Mouse (Mus musculus) regulatory T cell (primary cell): Measurements from ENCODE around the gene Rabgap1.

Experiments
- in situ Hi-C: fragments of 300-600 bp; cut with MboI, MseI; formaldehyde crosslinking; loops from one replicate; pipeline ENCODE4 v1.15.1; 2025; ENCODE audit warnings: high pct_unique_total_duplicates

The Rabgap1 gene

DNA sequence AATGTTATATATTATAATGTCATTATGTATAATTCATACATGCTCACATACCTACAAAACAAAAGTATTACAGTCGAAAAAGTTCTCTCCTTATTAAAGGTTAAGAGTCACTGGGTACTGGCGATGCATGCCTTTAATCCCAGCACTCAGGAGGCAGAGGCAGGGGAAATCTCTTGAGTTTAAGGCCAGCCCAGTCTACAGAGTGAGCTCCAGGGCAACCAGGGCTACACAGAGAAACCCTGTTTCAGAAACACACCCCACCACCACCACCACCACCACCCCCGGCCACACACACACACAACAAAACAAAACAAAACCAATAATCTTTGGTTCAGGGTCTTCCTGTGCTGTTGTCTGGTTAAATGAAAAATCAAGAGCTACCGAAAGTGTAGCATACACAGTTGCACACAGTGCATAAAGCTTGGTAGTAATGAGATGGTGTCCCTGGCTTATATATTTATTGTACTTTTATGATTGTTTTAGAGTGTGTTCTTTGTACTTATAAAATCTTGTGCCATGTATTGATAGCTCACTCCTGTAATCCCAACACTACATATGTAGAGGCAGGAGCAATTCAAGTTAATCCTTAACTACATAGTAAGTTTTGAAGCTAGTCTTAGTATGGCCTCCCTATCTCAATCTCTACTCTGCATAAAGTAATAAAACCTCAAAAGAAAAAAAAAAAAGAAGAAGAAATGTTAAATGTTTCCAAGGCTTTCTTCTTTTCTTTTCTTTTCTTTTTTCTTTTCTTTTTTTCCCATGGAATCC lies 68.2 kb downstream of the Rabgap1 start:
- in situ Hi-C loops, result no loop called here

DNA sequence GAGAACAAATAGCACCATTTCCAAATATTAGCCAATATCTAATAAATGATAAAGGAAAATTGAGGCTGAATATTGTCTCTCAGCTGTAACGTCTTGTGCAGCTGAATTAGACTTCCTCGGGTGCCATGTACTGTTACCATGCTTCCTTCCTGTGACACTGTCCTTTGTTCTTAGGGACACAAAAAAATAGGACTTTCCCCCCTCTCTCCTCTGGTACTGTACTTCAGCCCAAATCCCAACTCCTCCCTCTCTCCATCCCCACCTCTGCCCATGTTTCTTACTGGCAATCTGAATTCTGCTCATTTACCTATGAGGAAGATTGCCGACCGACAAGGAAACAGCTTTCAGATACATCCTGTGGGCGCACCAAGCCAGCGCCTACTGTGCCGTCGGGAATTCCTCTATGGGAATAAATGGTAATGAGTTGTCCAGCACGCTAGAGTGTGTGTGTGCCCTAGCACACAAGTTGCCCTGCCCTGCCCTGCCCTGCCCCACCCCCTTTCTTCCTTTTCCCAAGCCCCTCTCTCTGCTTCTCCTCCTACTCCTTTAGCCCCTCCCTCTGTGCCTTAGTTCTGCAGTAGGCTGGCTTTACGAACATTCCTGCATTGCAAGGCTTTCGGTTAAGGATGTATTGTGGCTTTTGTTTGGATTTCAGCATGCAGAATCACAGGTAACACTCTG lies 73.1 kb downstream of the Rabgap1 start, which contains the start of gene Gpr21:
Gene Gpr21 (plus strand): TSS at position 303 of the 681 bp plus-strand sequence.
- in situ Hi-C loops, result no loop called here

DNA sequence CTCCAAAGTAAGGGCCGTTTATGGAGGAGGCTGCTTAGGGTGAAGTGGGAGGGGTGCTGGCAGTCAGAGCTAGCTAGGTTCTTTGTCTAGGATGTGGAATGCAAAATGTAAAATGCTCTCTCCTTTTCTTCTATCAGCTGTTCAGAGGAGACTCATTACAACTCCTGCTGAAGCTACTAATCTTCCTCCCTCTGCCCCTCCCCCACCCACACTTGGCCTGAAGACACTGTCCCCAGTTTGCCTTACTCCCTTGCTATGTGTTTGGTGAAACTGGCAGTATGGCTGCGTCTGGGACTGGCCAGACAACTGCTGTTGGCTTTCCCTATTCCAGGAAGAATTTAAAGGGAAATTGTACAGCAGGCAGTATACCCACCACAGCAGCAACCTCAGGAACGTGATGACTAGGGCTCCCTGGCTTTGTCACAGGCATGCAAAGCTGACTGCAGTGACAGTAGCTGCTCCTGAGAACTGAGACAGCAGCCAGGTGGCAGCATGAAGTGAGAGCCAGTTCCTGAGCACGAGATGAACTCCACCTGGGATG lies 73.9 kb downstream of the Rabgap1 start:
- in situ Hi-C loops, result no loop called here

DNA sequence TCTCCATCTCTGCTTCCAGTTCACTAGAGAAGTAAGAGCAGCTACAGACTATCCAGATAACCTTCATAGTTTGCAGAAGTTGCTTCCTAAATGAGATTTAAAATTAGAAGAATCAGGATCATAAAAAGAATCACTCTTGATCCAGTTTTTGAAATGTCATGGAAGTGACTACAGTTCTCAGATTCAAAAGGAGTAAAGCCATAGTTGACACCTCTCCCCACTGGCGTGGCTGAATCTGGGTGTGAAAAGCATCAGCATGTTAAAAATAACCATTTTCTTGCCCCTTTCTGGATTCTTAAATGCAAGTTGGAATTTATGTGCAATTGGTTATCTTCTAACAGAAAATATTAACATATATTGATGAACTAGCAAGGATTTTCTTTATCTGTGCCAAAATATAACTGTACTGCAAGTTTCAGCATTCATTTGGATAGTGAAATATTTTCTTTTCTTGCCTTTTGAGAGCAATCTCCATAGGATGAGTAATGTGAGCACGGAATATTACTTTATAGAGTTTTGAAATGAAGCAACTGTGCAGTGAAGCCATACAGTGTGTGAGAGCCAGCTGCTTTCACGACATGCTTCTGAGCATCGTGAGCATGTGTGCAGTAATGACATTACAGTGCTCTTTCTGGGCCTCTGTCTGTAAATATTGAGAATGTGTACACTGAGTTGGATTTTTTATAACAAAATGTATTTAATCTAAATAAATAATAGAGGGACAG lies 75.6 kb downstream of the Rabgap1 start:
- in situ Hi-C loops, result no loop called here

DNA sequence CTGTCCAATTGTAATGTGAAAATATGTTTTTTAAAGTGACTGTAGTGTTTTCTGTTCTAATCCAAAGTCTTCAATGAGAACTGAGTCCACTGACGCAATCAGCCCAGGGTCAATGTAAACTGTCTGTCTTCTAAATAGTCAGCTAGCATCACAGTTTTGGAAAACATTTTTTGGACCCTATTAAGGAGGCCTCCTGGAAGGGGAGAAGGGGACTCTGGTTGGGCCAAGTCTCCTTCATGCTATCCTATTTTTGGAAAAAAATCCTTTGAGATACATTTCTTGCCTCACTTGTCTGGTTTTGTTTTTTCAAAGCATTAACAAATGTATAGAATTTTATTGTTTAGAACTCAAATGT lies 76.2 kb downstream of the Rabgap1 start:
- in situ Hi-C loops, result no loop called here

DNA sequence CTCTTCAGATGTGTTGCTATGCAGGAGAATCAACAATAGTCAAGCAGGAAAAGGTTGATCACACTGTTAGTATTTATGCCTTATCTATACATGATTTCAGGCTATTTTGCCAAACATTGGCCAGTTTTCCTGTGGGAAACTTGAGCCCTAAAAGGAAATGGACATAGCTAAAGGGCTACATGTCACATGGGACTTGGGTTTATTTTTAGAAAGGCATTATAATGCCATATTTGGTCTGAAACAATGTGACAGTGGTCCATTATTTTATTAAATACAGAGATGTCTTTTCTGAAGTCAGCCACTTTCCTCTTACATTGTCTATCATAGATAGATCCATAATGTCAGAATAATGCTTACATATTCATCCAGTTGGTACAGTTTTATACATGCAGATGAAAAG lies 84.5 kb downstream of the Rabgap1 start:
- in situ Hi-C loops, result no loop called here

DNA sequence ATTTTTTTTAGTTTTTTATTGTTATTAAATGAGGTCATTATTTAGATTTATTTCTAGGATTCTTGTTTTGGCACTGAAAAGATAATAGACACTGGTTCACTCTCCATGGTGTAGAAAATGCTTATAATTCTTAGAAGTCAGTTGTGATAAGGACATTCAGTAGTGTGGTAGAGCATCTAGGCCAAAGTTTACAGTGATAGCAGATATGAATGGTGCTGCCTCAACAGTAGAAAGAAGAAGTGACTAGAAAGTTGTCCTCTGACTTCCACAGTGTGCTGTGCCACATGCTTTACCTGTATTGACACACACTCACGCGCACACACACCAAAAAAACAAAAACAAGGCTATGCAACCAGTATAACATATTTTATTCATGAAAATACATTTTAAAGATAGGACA lies 86.3 kb downstream of the Rabgap1 start:
- in situ Hi-C loops, result no loop called here

DNA sequence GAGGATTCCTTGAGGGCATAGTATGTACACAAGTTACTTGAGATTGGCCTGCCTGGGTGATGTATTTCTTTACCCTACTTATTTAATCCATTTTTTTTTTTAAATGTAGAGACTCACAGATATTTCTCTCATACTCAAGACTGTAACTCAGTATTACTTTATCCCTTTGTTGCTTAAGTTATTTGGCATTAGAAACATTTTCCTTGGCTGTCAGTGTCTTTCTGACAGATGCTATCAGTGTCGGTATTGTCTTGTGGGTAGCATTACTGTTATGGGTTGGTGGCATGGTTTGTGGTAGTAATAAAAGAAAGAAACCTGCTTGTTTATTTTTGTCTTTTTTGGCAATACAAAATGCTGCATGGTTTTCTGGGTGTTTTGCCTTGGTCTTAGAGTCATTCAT lies 87.7 kb downstream of the Rabgap1 start:
- in situ Hi-C loops, result no loop called here

DNA sequence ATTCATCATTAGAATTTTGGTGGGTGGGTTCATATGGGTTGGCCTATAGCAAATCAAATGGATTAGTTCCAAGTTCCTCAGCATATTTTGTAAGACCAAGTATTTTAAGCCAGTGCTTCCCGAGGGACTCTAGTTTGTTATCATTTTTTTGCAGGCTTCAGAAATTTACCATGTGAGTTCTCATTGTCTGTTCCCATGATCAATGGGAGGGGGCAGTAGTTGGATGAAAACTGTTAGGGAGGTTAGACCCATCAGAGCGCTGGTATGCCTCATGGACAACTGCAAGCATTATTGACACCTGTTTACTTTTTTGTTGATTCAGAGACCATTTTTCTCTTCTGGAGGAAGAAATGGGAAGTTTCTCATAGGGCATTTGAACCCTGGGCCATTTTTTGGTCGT lies 88.6 kb downstream of the Rabgap1 start:
- in situ Hi-C loops, result no loop called here

DNA sequence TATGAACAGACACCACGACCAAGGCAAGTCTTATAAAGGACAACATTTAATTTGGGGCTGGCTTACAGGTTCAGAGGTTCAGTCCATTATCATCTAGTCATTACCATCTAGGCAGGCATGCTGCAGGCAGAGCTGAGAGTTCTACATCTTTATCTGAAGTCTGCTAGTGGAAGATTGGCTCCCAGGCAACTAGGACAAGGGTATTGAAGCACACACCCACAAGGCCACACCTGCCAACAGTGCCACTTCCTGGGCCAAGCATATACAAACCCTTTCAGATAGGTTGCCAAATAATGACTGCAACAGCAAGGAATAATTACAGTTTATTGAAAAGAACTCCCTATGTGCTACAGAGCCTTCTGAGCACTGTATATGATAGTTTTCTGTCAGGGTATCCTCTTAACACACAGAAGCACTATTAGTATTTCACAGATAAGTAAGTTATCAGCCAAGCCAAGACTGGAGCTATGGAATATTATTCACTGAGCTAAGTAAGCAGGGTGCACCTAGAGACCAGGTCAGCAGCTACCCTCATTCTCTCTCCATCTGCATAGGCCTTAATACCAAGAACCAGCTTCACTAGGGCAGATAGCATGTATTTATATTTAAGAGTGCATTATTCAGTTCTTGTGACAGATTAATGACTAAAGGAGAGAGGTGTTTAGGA lies 106.4 kb downstream of the Rabgap1 start:
- in situ Hi-C loops, result no loop called here

DNA sequence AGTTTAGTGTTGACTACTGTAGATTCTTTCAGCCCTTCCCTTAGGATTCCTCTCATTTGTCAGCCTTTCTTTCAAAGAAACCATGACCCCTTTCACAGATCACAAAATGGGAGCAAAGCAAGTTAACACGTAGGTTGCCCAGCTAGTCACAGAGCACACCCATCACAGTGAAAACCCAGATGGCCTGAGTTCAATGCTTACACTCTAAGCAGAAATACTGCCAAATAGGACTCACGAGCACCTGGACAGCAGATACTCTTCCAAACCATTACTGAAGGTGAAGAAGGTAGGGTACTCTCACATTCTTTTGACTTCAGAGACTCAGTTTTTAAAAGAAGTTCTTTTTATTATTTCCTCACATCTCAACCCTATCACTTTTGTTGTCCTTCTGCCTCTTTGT lies 113.3 kb downstream of the Rabgap1 start:
- in situ Hi-C loops, result no loop called here

DNA sequence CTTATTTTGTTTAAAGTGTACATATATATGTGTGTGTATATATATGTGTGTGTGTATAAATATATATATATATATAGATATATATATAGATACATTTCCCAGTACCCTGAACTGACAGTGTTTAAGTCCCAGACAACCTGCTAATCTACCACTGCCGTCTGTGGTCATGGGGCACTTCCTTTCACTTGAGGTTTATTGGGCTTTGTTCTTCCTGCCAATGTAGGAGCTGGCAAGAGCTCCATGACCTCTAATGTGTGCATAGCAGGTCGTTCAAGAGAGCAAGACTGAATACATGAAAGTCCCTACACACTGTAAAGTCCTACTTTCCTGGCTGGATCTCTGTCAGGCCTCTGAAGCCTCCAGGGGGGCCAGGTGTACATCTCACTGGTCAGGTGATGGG lies 122.5 kb downstream of the Rabgap1 start:
- in situ Hi-C loops, result no loop called here

DNA sequence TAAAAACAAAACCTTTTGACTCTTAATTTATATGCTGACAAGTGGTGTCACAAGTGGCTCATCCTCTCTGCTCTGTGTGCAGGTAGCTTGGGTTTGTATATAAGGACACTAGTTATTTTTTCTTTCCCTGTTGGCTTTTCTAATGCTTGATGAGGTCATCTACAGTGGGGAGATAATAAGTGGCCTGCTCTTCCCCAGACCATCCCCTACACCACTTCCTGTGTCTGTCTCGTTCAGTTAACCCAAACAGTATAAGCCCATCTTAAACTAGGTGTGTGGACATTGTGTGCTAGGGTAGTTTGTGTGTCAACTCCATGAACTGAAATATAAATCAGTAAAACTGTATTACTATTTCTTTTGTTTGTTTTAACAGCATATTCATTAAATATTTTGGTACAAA lies 123.0 kb downstream of the Rabgap1 start:
- in situ Hi-C loops, result no loop called here

DNA sequence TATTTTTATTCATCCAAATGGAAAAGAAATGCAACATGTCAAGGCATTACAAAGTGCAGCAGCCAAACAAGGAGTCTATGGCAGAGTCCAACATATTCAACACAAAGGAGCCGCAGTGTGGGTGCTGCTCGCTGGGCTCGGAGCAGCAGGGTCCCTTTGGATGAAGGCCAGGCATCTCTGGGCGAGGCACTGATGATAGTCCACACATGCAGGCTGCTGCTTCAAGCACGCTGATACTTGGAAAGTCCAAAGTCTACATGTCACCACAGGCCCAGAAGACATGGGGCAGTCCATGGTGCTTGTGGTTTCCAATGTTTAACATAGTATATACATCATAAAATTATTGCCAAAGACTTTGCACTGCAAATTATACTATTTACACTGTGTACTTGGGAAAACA lies 126.8 kb downstream of the Rabgap1 start:
- in situ Hi-C loops, result no loop called here

DNA sequence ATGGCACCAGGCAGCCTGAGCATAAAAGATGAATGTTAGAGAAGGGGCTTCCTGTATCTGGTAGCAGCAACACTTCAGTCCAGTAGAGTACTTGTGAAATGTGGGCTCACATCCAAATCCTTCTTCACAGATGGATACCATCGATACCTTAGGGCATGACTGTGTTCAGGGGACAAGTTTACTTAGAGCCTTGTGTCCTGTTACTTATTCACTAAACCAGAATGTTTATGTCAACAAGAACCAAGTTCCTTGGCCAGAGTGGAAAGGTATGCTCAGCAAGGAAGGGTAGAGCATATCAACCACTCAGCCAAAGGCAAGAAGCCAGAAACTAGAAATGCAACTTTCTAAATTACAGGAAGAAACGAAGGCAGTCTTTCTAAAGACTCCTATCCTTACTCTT lies 127.6 kb downstream of the Rabgap1 start:
- in situ Hi-C loops, result no loop called here

DNA sequence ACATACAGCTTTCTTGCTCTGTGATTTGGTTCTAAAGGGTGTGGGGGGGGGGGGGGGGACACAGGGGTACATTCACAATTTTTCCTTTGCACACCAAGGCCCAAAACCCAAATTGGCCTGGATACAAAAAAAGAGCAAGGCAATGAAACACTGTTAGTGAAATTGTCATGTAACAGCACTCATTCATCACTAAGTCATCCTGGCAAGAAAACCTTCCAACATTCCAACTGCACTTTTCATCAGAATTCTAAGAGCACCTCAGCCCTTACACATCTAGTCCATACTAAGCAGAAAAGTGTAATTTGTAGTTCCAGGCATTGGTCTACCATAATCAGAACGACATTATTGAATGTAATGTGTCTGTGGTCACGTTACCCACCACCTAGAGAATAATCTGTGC lies 129.1 kb downstream of the Rabgap1 start:
- in situ Hi-C loops, result no loop called here

DNA sequence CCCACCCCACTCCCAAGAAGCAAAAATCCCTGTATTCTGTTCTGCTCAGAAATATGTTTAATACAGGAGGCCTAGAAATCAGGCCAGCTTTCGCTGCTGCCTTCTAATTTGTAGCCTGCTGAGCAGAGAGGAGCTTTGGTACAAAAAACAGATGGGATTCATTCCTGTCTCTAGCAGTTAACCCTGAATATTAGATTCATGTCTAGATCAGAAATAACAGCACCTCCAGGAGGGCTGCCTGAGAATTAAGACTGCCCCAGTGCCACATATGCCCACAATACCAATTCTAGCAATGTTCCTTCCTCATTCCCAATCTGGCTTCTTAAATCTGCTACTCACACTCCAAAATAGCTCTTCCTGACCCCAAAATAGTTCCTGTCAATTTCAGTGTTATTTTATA lies 133.6 kb downstream of the Rabgap1 start:
- in situ Hi-C loops, result no loop called here

DNA sequence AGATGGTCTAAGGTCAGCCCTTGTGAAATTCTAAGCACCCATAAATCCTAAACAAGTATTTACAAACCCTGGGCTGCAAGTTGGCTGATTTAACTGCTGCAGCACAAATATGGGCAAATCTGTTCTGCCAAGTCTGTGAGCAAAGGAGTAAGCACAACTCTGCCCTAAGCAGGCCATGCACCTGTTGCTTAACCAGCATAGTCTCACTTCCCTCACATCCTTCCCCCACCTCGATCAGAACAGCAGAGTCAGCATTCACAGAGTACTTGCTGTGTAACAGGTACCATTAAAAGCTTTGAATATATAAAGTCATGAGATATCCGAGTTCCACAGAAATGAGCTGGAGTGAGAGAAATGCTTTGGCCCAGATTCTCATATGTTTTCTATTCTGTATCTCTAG lies 135.1 kb downstream of the Rabgap1 start:
- in situ Hi-C loops, result no loop called here

DNA sequence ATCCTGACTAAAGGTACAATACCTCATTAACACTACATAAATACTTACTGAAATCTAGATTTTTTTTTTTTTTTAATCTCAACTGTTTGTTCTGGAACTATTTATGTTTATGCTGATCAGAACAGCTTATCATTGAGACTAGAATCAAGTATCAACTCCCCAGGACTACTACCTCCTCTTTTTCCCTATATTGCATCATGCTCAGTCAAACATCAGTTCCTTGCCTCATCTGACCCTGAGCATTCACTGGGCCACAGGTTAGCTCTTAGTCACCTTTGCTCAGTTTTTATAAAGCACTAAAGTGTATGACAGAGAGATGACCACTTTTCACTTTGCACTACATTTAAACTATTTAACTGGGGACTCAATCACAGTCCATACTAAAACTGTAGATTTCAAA lies 144.8 kb downstream of the Rabgap1 start:
- in situ Hi-C loops, result no loop called here
